Mouse (Mus musculus) lung, adult 2 months (tissue): ENCODE data around the gene Gm10644.

Experiments
- CTCF ChIP-seq: fragments of 200-500 bp; IDR thresholded peaks from 2 replicates; pipeline ENCODE4 v1.5.1; 2011; ENCODE audit warnings: mild to moderate bottlenecking, low read length, control low read depth; ENCODE audit not compliant: insufficient read depth
- POLR2A ChIP-seq: fragments of 200-500 bp; IDR thresholded peaks from 2 replicates; pipeline ENCODE4 v1.6.1; 2011; ENCODE audit warnings: low read depth, mild to moderate bottlenecking, control low read depth, low read length, borderline replicate concordance; ENCODE audit errors: extremely low read depth

DNA sequence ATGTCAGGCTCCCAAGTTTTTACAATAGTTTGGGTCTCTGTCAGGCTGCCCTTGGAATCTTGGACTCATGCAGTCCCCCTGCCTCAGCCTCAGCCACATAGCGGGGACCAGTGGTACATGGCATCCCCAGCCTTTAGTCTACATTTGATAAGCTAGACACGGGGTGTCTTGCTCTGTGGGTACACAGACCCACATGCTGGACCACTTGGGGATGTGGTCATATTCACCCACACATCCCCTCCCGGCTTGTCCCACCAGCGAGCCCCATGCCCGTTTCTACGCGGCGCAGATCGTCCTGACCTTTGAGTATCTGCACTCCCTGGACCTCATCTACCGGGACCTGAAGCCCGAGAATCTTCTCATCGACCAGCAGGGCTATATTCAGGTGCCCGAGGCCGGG lies 35.2 kb upstream of the Gm10644 start:
- TF ChIP-seq CTCF (no peak), POLR2A (no peak)
